Mouse (Mus musculus) lung, postnatal 10 days (tissue): ENCODE results near the gene Gtf2h4.

Source experiments
- DNase-seq: peaks from one replicate; pipeline ENCODE4 v3.0.0; 2021

The Gtf2h4 gene

DNA sequence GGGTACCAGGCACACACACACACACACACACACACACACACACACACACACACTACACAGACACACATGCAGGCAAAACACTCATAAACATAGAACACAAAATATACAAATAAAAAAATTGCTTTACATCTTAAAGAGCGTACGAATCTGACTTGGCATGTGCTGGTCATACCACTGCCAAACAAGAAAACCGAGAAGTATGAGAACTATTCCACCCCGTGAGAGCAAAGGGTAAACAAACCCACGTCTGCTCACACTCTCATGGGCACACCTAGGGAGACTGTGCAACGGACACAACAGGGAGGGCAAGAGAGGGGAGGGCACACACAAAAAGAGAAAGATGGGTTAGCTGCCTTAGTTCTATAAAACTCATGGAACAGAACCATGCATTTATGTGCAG, 23.2 kb upstream of the Gtf2h4 start:
- no peak for DNase-seq

DNA sequence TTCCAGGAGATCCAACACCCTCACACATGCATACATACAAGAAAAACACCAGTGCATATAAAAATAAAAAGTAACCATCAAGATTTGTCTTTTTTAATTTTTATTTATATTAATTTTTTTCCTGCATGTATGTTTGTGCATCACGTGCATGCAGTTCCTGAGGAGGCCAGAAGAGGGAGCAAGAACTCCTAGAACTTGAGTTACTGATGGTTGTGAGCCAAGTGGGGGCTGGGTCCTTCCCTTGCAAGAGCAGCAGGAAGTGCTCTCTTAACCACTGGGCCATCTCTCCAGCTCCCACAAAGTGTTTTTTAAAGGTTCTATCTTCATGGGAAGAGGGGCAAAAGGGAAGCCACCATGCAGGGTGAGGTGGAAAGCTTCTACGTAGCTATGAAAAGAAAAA, 21.8 kb upstream of the Gtf2h4 start:
- DNase-seq: peak; percentile 71

DNA sequence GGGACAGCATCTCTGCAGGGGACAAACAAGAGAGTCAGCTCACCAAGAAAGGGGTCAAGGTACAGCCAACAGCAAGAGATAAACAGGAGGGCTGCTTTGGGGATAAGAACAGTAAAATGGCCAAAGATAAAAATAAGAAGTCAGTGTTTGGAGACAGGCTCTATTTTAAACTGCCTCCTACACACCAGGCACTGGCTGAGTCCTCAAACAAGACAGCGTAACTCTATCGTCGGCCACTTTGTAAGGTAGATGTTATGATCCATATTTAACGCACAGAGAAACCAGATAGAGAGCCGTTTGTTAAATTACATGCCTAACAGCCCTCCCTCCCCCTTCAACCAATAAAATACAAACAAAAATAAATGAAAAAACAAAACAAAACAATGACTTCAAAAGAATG, 20.4 kb upstream of the Gtf2h4 start:
- DNase-seq: no peak

DNA sequence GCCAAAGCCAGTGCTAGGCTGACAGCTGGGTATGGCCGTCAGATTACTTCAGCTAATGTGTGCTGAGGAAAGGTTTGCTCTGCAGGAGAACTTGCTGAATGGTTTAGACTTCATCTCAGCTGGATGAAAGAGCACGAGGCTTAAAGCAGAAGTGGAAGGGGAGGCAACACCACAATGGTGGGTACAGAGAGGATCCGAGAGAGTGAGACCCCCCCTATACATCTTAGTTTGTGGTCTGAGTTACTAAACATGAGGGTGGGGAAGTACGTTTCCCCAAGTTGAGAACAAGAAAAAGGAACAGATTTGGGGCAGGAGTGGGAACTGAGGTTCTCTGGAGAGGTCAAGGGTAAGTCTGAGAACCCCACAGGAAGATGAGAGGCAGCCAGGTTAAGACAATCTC, 18.8 kb upstream of the Gtf2h4 start:
- DNase-seq: no peak

DNA sequence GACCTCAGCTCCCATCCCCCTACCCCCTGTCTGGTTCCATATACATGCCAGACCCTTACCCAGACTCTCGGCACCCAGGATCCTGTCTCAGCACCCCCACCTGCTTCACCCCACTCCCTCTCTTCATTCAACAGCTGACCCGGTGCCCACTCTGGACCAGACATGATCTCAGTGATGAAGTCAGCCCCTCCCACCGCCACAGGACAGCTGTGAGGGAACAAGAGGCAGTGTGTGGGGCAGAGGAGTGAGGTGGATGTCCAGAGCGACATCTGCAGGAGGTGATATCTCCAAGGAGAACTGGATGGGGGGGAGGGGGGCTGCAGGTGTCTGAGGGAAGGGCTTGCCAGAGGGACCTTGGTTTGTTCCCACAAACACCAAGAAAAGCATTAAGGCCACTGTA, 18.3 kb upstream of the Gtf2h4 start:
- no peak for DNase-seq

DNA sequence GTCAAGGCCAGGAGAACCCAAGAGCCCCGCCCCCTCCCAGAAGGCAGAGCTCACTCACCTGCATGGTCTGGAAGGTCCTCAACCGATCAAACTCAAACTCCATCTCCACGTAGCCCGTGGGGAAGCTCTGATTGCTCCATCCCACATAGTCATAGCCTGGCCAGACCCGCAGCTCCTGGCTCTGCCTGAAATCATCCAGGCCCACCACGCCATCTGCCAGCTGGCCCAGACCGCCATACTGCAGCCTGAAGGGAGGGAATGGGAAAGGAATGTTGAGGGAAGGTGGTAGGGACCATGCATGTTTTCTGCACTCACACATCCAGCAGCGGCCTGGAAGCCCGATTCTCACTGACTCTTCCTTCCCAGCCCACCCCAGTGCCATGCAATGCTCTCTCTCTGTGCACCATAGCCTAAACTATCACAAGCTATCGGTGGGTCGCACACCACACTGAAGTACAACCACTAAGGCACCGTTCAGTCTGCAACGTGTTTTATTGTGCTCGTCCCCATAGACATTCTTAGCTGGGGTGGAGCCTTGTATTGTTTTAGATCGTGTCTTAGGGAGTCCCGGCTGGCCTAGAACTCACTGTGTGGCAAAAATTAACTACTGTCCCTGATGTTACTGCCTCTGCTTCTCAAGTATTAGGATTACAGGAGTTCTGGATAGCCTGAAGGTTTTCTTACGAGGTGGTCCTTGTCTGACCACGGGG, 16.6 kb upstream of the Gtf2h4 start:
- DNase-seq: no peak

DNA sequence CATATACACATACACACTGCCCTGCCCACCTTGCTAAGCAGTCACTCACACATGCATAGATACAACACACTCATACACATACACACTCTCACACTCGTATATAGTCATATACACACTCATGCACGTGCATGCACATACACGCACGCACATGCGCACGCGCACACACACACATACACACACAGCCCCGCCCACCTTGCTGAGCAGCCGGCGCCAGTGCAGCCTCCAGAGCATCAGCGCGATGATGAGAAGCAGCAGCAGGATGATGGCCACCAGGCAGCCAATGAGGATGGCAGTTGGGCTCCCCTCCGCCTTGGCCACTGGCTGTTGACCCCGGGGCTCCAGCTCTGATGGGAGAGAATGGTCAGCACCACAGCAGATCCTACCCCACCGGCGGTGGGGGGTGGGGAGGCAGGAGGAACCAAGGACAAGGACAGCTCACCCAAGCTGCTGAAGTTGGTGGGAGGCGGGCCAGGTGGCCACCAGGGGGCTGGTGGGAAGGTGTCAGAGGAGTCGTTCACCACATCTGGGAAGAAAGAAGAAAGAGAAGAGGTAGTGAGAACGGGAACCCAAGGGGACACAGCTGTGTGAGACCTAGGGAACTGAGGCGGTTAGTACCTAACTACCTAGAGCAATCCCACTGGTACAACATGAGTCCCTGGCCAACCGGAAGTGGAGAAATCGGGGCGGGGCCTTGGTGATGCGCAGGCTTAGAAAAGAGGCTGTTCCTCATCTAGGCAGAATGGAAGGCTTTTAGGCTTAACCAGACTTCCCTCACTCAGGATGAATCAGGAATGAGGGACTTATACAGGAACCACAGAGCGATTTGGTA, 15.0 kb upstream of the Gtf2h4 start:
- DNase-seq: no peak

DNA sequence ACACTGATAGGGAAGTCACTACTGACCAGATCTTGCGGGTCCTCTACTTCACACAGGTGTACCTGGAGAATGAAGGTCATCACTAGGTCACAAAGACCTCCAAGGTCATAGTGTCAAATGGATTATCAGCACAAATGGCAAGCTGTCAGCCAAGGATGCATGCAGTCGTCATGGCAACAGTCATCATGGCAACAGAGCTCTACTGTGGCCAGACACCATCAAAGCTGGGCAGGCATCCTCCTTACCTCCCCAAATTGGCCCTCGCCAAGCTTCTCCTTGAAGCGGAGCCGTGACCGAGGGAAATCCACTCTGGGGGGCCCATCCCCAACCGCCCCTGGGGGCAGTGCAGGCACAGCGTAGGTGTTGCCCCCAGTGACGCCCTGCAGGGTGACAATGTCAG, 11.5 kb upstream of the Gtf2h4 start:
- no peak for DNase-seq

DNA sequence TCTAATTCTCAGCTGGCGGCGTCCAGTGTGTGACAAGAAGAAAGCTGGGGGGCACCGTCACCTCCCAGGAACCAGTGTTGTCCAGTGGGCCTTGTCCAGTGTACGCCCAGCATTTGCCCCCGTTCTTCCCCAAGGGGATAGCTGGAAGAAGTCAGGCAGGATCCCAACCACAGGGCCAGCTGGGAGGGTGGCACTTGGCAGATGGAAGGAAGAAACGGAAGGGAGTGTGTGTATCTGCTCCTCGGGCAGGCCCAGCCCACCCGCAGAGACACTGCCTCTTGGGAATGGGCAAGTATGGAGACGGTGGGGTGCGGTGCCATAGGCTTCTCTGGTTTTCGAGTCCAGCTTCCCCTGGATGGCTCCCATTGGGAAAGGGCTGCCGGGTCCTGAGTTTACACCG, 8.4 kb upstream of the Gtf2h4 start:
- DNase-seq: no peak

DNA sequence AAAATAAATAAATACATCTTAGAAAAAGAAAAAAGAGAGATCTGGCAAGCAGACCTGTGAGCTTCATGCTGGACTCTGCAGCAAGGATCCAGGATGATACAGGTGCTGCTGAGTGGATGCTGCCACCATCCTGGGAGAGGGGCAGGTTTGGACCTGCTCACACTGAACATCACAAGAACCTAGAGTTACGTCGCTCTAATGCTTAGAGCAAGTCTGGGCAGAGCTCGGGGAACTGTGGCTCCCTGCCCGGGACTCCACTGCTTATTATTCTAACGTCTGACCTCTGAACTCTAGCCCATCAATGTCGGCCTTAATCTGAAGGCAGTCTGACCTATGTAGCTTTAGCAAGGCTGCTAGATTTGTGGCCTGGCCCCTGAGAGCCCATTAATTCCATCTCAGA, 7.1 kb upstream of the Gtf2h4 start:
- no peak for DNase-seq

DNA sequence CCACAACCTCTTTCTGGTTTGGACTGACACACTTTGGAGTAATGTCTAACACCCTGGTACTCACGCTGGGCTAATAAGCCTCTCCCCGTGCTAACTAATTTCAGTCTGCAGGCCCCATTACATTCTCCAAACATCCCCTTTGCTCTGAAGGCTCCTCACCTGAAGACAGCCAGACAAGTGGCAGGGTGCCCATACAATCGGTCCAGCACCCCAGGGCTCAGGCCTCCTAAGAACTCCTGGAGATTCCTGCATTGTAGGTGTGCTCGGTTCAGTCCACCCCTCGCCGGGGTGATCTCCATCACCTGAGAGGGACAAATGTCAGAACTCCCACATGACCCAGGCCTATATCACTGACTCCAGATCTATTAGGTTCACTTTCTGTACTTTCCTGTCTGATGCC, 1.0 kb downstream of the Gtf2h4 start:
- DNase-seq: no peak

DNA sequence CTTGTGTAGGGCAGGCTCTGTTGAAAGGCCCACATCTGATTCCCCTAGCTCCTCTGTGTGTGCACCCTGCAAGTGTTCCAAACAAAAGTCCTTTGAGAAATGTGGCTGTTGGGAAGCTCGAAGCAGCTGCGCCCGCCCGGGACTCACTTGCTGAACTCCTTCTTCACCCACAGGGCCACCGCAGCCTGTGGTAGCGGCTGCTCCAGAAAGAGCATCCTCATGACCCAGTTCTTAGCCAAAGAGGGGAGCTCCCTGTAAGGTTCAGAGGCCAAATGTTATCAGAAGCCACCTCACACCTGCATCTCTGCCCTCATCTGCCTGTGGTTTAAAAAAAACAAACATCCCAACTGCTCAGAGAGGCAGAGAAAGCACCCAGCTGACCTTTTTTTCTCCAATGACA, 1.7 kb downstream of the Gtf2h4 start:
- no peak for DNase-seq

DNA sequence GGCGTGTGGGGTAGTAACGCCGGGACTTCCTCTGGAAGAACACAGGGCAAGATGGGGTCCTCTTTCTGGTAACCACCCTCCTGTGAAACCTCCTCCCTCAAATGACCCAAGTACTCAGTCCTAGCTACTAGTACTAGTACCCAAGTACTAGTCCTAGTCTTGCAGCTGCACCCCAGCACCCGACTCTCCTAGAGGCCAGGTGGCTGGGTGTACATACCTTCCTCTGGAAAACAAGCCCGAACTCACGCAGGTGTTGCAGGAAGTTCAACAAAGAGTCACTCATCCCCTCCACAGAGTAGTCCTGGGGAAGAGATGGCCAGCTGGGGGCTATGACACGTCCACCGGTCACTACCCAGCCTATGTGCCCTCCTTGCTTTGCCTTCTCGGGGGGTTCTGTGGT, 3.8 kb downstream of the Gtf2h4 start:
- DNase-seq: no peak

DNA sequence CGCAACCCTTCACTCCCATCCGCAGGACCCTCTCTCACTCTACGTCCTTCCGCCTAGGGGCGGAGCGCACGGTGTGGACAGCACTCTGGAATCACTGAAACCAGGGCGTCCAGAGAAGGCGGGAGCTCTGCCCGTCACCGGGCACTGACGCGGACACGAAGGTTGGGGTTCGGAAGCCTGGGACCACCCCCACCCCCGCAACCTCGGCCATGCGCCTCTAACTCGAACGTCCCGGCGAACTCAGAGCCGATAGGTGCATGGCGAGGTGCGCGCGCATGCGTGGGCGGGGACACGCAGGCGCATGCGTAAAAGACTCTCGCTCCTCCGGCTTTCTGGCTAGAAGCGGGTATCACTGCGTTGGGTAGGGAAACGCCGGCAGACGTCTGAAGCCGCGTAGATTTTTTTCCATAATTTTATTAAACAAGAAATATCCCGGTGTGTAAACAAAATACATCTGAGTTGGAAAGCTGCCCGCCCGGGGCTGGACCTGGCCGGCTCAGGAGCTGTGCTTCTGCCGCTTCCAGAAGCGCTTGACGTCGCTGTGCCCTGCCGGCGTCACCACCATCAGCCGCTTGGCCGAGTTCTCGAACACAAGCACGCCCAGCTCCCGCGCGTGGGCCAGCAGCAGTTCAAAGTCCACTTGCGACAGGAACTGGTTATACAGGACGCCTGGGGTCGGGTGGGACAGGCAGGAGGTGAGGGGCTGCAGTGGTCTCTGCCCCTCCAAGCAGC, 6.0 kb downstream of the Gtf2h4 start, which contains the start of gene Vars2:
Vars2 (minus strand) TSS at position 259 of the 732 bp plus-strand sequence.
- peak; percentile 97 for DNase-seq

DNA sequence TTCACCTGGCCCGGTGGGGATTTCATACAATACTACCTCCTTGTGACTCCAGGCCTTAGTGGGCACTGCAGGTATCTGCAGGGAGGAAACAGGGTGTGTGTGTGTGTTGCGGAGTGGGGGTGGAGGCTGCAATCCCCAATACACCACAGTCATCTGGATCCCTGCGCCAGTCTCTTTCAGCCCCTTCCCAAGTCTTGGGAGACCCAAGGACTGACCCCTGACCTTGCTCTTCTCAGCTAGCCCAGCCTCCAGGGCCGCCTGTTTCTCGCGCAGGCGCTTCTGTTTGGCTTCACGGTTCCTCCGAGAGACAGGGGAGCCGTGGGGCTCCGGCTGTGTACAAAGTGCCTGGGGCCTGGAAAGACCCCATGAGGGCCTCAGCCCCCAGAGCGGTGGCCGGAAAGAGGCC, 6.7 kb downstream of the Gtf2h4 start:
- DNase-seq: peak; percentile 37

DNA sequence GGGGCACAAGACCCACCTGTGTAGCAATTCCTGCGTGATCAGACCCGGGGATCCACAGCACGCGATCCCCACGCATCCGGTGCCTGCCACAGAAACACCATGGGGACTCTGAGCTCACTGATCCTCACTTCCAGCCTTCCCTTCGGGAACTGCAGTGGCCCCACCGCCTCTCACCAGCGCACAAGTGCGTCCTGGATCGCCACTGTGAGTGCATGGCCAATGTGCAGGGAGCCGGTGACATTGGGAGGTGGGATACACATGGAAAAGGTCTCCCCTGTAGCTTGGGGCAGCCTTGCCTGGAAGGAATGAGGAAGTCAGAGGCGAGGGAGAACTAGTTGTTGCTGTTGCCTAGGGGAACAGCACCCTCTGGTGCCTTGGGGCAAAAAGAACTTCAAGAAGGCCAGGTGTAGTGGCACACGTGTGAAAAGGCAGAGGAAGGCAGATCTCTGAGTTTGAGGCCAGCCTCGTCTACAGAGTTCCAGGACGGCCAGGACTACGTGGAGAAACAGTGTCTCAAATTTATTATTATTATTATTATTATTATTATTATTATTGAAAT, 7.5 kb downstream of the Gtf2h4 start:
- peak; percentile 65 for DNase-seq

DNA sequence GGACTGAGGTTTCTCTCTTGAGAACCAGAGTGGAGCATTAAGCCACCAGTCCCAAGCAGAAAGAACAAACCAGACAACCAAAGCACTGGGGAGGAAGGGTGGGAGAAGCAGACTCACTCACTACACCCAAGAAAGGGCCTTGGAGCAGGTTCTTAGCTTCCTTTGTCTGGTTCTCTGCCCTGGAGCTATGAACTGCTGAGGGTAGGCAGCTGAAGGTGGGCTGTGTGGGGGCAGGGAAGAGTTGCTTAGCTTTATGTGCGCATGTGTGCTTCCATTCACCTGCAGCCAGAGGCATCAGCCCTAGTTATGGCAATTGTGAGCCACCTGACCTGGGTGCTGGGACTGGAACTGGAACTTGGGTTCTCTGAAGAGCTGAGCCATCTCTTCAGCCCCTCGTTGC, 20.5 kb downstream of the Gtf2h4 start:
- DNase-seq: no peak

DNA sequence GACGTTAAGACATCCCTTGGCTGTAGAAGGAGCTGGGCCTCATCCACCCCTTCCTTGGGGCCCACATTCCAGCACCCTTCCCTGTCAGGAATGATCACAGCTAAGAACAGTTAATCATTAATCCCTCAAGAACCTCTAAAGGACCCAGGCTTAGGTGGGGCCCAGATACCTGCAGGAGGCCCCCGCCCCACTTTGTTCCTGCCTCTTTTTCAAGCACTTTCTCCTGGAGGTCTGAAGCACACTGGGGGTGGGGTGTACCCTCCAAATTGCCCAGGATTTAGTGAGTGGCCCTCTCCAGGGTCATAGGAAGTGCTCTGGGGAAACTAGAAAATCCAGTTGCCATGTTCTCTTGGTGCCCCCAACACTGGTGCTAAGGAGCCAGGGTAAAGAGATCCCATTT, 24.1 kb downstream of the Gtf2h4 start:
- DNase-seq: peak; percentile 80

DNA sequence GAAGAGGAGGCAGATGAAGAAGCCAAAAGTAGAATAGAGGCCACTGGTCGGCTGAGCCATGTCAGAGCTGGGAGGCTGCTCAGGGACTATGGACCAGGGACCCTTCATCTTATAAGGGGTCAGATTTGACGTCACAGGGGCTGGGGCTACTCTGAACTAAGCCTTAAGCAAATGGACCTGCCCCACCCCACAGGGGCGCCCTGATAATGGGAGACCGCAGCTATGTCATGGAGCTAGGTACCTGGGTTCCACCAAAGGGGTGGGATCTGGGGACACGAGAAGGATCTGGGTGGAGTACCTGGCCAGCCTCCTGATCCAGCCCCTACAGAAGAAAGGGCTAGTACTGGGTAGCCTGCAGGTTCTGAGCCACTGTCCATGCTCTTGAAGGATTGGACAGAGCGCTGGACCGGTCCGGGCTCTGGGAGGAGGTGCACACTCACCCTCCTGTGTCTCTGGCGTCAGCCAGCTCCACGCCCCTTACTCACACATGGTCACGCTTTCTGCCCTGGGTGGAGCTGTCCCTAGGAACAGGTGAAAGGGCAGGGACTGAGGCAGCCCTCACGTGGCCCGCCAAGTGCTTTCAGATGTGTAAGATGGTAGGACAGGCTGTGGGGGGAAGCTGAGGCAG, 29.8 kb downstream of the Gtf2h4 start, which contains the start of gene Mucl3:
Mucl3 (minus strand) TSS at position 87 of the 628 bp plus-strand sequence.
- no peak for DNase-seq

DNA sequence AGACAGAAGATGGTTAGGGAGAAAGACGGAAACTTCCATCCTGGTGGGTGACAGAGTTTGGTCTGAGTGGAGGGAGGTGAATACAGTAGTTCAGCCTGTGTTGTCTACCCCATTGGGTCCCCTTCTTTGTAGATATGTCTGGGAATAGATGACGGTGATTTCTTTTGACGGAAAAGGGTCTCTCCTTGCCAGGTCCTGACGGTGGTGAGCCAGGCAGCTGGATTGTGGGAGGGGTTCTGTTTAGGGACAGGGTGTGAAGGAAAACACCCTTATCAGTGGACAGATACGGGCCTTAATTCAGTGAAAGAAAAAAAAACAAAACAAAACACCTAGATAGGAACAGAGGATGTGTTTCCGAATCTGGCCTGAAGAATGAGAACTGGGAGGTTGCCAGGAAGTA, 34.2 kb downstream of the Gtf2h4 start:
- DNase-seq: no peak

DNA sequence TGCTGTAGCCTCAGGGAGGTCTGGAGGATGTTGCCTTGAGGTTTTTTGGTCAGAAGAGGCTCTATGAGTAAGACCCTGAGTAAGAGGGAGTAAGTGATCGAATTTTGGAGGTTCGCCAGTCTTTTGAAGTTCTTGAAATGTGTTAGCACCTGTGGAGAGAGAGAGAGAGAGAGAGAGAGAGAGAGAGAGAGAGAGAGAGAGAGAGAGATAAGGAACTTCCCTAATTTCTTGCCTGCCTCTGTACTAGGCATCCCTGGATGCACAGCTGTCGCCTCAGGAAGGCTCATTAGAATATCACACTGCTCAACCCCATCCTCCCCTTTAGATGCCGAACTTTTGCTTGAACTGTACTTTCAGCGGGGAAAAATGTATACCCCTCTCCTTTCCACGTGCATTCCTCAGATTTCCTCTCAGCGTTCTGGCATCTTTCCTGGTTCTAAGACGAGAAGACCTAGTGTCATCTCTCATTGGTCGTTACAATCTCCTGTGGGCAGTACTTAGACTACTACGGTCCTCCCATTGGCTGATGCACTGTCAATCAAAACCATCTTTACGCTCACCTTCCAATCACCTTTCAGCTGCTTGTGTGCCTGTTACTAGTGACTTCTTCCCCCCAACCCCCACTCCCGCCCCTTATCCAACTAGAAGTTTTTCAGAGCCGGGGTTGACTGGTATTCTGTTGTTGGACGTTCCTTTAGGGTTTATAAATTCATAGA, 34.9 kb downstream of the Gtf2h4 start:
- peak; percentile 89 for DNase-seq

DNA sequence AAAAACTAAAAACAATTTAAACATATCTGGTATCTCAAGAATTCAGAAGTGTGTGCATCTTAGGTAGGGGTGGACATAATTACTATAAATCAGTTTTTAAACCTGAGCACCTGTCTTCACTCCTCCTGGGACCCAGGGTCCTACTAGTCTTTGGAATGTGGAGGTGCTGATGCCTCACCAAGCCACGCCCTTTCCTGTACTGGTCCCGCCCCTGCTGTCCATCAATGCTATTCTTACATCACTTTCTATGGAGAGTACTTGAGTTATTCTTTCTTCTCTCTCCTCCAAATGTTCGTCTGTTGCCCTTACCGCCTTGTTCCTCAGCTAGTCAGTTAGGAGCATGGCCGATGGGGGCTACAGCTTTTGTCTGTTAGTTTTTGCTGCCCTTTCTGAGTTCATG, 37.2 kb downstream of the Gtf2h4 start:
- DNase-seq: peak; percentile 84
